Mouse (Mus musculus): ENCODE measurements around the gene Clnk. TPM values are rescaled to one million over a fixed set of nuclear protein-coding genes. Genes with fewer than 3 reads are reported as not detected.

Gene Clnk
- polyA plus RNA-seq, 1 experiment, result not detected

GRCm38 (mm10) chr5:38795139-38795538, 81.5 kb downstream of the Clnk start:
- TF ChIP-seq GATA1 (IDR thresholded peaks at IDR 0.05; ENCODE audit: low read length), result no peak

DNA sequence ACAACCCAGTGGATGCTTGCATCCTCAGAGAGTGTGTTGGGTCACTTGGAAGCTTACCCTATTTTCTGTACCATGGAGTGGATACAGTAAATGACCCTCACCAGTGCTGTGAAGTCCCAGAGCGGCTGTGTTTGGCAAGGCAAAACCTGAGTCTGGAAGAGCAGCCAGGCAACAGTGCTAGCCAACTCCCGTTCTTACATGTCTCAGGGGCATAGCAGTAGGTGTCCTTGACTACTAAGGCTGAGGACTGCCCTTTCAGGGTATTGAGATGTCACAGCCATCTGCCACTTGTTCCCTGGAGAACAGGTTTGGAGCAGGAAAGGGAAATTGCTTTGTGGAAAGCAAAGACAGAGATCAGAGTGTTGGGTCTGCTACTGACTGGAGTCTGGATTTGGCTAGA, 85.5 kb downstream of the Clnk start:
- TF ChIP-seq GATA1 (IDR thresholded peaks at IDR 0.05; ENCODE audit: low read length), result no peak

DNA sequence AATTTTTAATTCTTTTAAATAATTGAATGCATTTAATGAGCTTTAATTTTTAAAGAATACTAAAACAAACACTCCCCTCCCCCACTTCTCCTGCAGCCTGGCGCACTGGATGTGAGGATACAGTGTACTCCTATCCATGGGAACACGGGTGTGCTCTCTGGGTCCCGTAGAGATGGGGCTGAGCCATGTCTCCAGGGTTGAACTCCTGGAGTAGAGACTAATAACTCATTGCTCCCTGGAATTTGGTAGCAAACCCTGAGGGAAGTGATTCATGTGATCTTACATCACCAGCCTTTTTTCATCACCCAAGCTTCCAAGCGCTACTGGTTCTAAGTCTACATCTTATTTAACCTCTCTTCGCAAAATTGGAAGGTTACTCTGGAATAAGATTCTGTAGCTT, 87.8 kb downstream of the Clnk start:
- TF ChIP-seq GATA1 (IDR thresholded peaks at IDR 0.05; ENCODE audit: low read length), result no peak

DNA sequence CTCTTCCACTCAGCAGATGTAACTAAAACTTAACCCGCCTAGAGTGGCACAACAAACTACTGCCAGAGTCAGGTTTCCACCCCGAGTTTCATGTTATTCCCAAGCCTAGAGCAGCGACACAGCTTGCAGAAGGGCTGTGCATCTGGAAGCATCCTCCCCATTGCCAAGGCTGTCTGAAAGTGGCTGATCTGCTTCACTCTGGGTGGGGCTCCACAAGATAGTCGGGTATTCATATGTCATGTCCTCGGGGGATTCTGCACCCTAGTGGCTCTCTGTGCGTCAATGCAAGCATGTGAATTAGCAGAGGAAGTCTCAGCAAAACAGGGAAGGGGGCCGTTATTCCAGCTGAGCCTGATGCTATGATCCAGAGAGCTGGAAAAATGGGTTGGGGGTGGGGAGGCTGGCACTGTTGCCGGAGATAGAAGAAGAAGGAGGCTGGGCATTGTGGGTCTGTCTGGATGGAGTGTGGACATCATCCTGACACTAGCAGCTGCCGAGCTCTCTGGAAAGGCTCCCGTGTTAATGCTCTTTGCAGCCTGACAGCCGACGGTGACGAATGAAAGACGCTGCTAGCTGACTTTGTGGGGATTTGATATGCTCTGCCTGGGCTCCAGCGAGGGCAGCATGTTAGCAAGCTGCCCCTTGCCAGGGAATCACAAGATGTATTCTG, 88.6 kb downstream of the Clnk start:
- no peak for TF ChIP-seq GATA1 (IDR thresholded peaks at IDR 0.05; ENCODE audit: low read length)

- TF ChIP-seq GATA1 (IDR thresholded peaks at IDR 0.05; ENCODE audit: low read length), result no peak
Measured at GRCm38 (mm10) chr5:38786126-38786525, 90.5 kb downstream of the Clnk start.

DNA sequence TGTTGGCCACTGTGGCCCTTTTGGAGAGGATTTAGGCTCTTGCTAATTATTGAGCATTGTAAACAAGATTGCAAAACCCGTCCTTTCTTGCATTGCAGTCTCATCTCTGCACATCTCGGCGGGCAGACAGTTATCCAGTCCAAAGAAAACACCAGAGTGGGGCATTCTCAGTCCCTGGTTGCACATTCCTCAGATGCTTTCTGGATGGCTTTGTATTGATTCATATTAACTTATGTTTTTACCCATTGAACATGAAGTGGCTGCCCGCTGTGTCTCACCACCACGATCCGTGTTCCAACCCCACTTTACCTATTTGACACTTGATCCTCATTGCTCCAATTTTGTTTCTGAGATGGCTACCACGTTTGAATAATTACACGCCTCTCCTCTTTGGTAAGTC, 90.9 kb downstream of the Clnk start:
- no peak for TF ChIP-seq GATA1 (IDR thresholded peaks at IDR 0.05; ENCODE audit: low read length)

DNA sequence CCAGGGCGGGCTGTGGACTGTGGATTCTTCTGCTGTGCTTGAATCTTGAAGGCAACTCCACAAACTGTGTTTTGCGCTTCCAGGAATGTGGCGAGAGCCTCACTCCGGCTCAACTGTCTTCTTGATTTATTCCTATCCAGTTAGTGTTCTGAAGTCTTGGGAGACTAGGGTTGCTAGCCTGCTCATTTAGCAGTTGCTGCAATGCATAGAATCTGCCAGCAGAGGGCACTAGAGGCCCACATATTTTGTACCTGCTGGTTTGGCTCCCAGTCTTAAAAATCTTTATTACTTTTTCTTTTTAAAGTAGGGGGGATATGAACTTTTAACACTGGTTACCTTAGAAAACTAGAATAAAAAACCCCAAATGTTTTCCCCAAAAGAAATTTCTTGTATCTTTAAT, 94.8 kb downstream of the Clnk start:
- no peak for TF ChIP-seq GATA1 (IDR thresholded peaks at IDR 0.05; ENCODE audit: low read length)

DNA sequence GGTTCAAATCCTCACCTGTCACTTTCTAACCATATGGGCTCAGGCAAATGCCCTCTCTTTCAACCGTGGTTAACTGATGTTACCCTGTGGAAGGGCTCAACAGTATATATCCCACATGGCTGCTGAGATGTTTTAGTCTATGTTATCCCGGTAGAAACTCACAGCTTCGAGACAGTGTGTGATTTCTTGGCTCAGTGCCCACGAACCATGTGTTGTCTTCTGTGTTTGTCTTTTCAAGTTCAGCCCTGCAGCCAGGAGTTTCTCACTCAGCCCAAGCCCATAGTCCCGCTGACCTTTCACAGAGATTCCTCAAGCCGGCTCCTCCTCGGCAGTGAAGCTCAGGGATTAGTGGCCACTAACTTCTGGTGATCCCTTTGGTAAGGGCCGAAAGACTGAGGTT, 96.0 kb downstream of the Clnk start:
- no peak for TF ChIP-seq GATA1 (IDR thresholded peaks at IDR 0.05; ENCODE audit: low read length)

- TF ChIP-seq GATA1 (IDR thresholded peaks at IDR 0.05; ENCODE audit: low read length), result no peak
Measured at GRCm38 (mm10) chr5:38780045-38780444, 96.6 kb downstream of the Clnk start.

DNA sequence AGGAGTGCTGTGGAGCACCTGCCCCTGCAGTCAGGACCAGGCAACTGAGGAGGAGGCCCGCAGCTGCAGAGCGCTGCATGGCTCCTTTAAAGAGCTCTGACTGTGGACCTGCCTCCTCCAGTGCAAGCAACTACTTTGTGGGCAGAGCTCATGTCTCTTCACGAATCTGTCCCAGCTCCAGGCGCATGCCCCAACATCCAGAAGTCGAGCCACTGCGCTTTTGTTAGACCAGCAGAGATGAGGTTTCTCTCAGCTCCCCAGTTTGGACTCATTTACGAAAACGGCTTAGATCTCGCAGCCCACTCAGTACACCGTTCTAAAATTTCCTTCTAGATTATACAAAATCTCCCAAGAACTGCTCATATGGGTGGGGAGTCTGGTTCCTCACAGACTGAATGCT, 101.1 kb downstream of the Clnk start:
- no peak for TF ChIP-seq GATA1 (IDR thresholded peaks at IDR 0.05; ENCODE audit: low read length)

- TF ChIP-seq GATA1 (IDR thresholded peaks at IDR 0.05; ENCODE audit: low read length), result no peak
Measured at GRCm38 (mm10) chr5:38754950-38755349, 121.7 kb downstream of the Clnk start.

DNA sequence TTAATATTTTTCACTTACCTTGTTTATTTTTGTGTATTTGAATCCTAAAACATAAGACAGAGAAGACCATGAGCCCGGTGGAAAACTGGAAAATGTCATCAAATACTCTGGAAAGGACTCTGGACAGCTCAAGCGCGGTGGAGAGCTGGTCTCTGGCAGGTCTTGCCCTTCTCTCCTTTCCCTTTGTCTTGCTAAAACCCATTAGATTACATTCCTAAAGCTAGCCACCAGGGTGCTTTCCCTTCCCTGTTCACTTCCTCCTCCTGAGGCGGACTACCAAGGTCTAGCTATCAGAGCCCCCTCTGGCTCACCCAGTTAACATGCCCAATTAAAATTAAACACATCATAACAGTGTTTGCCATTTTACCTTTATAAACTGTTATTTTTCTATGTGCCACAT, 123.9 kb downstream of the Clnk start:
- no peak for TF ChIP-seq GATA1 (IDR thresholded peaks at IDR 0.05; ENCODE audit: low read length)

- TF ChIP-seq GATA1 (IDR thresholded peaks at IDR 0.05; ENCODE audit: low read length), result no peak
Measured at GRCm38 (mm10) chr5:38708940-38709581, 167.6 kb downstream of the Clnk start.

GRCm38 (mm10) chr5:38707364-38708075, 169.1 kb downstream of the Clnk start:
- no peak for TF ChIP-seq GATA1 (IDR thresholded peaks at IDR 0.05; ENCODE audit: low read length)

DNA sequence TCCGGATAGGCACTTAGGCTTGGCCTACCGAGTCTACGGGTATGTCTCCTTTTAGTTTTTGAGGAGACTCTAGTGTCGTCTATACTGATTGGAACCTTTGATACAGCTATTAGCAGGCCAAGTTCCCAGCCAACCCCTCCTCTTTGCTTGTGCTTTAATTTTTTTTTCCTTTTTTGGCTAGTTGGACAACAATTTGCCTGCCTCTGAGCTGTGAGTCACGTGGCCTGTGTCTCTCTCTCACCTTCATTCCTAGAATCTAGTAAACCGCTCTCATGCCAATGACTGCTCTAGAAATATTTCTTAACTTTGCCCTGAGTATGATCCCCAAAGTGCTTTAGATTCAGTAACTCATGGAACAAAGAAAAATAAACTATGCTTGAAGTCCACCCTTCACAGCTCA, 173.7 kb downstream of the Clnk start:
- no peak for TF ChIP-seq GATA1 (IDR thresholded peaks at IDR 0.05; ENCODE audit: low read length)

GRCm38 (mm10) chr5:38702091-38702490, 174.5 kb downstream of the Clnk start:
- TF ChIP-seq GATA1 (IDR thresholded peaks at IDR 0.05; ENCODE audit: low read length), result no peak

- no peak for TF ChIP-seq GATA1 (IDR thresholded peaks at IDR 0.05; ENCODE audit: low read length)
Measured at GRCm38 (mm10) chr5:38698466-38698865, 178.1 kb downstream of the Clnk start.
